Mouse (Mus musculus) CH12.LX (cell line): ENCODE data around the gene Ahnak.

Experiments
- CTCF ChIP-seq, 2 experiments: IDR thresholded peaks in 1 of 2; conservative IDR thresholded peaks in 1 of 2; 2 replicates each; pipeline ENCODE4 v1.5.1; 2011 to 2012; ENCODE audit warnings: low read depth in 2 of 2, low read length in 2 of 2, improper control_type of control experiment in 1 of 2, inconsistent platforms in 1 of 2, mild to moderate bottlenecking in 1 of 2, moderate library complexity in 1 of 2
- EP300 ChIP-seq: IDR thresholded peaks from 2 replicates; pipeline ENCODE4 v1.6.1; 2011; ENCODE audit warnings: low read length, improper control_type of control experiment
- GABPA ChIP-seq: IDR thresholded peaks from 2 replicates; pipeline ENCODE4 v1.6.1; 2012; ENCODE audit warnings: low read depth, low read length, improper control_type of control experiment, inconsistent platforms; ENCODE audit not compliant: insufficient replicate concordance
- HCFC1 ChIP-seq: IDR thresholded peaks from 2 replicates; pipeline ENCODE4 v1.6.1; 2012; ENCODE audit warnings: low read depth, mild to moderate bottlenecking, inconsistent platforms, low read length, improper control_type of control experiment
- IRF4 ChIP-seq: IDR thresholded peaks from 2 replicates; pipeline ENCODE4 v1.6.1; 2014; ENCODE audit warnings: low read depth, mild to moderate bottlenecking, inconsistent platforms, low read length, improper control_type of control experiment
- JUND ChIP-seq: conservative IDR thresholded peaks from 2 replicates; pipeline ENCODE4 v1.6.1; 2011; ENCODE audit warnings: low read depth, low read length, improper control_type of control experiment
- MYC ChIP-seq: IDR thresholded peaks from 2 replicates; pipeline ENCODE4 v1.6.1; 2011; ENCODE audit warnings: low read depth, mild to moderate bottlenecking, improper control_type of control experiment, low read length
- POLR2A ChIP-seq: IDR thresholded peaks from 2 replicates; pipeline ENCODE4 v1.6.1; 2011; ENCODE audit warnings: low read depth, mild to moderate bottlenecking, improper control_type of control experiment, low read length
- SMC3 ChIP-seq: IDR thresholded peaks from 2 replicates; pipeline ENCODE4 v1.6.1; 2011; ENCODE audit warnings: low read depth, low read length, improper control_type of control experiment
- UBTF ChIP-seq: IDR thresholded peaks from 2 replicates; pipeline ENCODE4 v1.6.1; 2012; ENCODE audit warnings: low read depth, mild to moderate bottlenecking, inconsistent platforms, low read length, improper control_type of control experiment, moderate library complexity
- USF1 ChIP-seq: IDR thresholded peaks from 2 replicates; pipeline ENCODE4 v1.6.1; 2014; ENCODE audit warnings: low read depth, mild to moderate bottlenecking, inconsistent platforms, low read length, improper control_type of control experiment
- ZNF384 ChIP-seq: IDR thresholded peaks from 2 replicates; pipeline ENCODE4 v1.6.1; 2012; ENCODE audit warnings: low read depth, low read length, improper control_type of control experiment, inconsistent platforms

- TF ChIP-seq HCFC1 (no peak), UBTF (no peak), EP300 (no peak), SMC3 (no peak), USF1 (no peak), IRF4 (no peak), POLR2A (no peak), ZNF384 (no peak), JUND (no peak), CTCF (conservative IDR thresholded peaks at IDR 0.05 in 1 of 2, IDR thresholded peaks at IDR 0.05 in 1 of 2; ENCODE audit: low read depth in 2 of 2, low read length in 2 of 2) (no peak), MYC (no peak), GABPA (no peak)
Measured at GRCm38 (mm10) chr19:9090709-9091108, 101.6 kb downstream of the Ahnak start.
